Mouse (Mus musculus) heart, embryonic 10.5 days (tissue): ENCODE results near the gene Tenm3. TPM values are rescaled to one million over a fixed set of nuclear protein-coding genes. Genes with fewer than 3 reads are reported as not detected.
A peak's percentile ranks its signal among the peaks of the same experiment; 100 is the strongest.

Experiments
- DNase-seq: peaks from one replicate; pipeline ENCODE4 v3.0.0-alpha.2; 2017; ENCODE audit warnings: low spot score
- H3K27ac ChIP-seq: fragments of 300-500 bp; sonication (generic); 2 replicates; pipeline ENCODE4 v1.5.1; 2016; ENCODE audit warnings: mild to moderate bottlenecking
- H3K27me3 ChIP-seq: fragments of 300-500 bp; sonication (generic); 2 replicates; pipeline ENCODE4 v1.6.1; 2016; ENCODE audit warnings: mild to moderate bottlenecking; ENCODE audit not compliant: poor library complexity, insufficient read depth, severe bottlenecking
- H3K36me3 ChIP-seq: fragments of 300-500 bp; sonication (generic); 2 replicates; pipeline ENCODE4 v1.6.1; 2016; ENCODE audit warnings: mild to moderate bottlenecking, moderate library complexity
- H3K4me1 ChIP-seq: fragments of 300-500 bp; sonication (generic); 2 replicates; pipeline ENCODE4 v1.6.1; 2016; ENCODE audit warnings: mild to moderate bottlenecking
- H3K4me3 ChIP-seq: fragments of 300-500 bp; sonication (generic); 2 replicates; pipeline ENCODE4 v1.5.1; 2016; ENCODE audit warnings: mild to moderate bottlenecking, moderate library complexity
- H3K9me3 ChIP-seq: fragments of 300-500 bp; sonication (generic); 2 replicates; pipeline ENCODE4 v1.6.1; 2016; ENCODE audit warnings: mild to moderate bottlenecking, moderate library complexity
- WGBS: fragments of 180-500 bp; shearing (Covaris S2); methylation state at CpG from one replicate; pipeline ENCODE4 v1.1.7; 2016; 5-methylcytosine and 5-hydroxymethylcytosine counted together
- polyA plus RNA-seq: library from polyadenylated mRNA; unstranded; fragments of >200 nt; fragmentation: Nextera tagmentation; extraction: Ambion mirVana; gene quantifications from 2 replicates; pipeline ENCODE4 v1.2.1, GENCODE M21; 2016

Gene Tenm3
- polyA plus RNA-seq, 1 experiment from 2014 or later, result 24.9 TPM

DNA sequence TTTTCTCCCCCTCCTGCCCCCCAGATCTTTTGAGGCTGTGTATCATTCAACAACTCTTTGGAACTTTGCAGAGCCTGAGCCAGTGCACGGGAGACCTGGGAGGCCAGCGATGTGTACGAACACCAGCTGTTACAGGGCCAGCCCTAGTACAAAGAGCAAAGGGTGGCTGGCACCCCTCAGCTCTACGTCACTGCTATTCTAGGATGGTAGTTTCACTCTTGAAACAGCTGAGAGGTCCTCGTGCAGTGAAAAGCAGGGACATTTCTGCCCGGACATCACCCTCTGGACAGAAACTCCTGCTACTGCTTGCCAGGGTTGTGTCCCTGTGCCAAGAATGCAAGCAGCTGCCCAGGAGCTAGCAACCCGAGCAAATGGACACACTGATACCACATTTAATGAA lies 88.3 kb downstream of the Tenm3 start:
- DNase-seq, result no peak
- Histone ChIP-seq H3K36me3 (no peaks in the 10 kb centered on the region), H3K27me3 (no peaks in the 10 kb centered on the region), H3K9me3 (no peaks in the 10 kb centered on the region), H3K27ac (no peak overlapping the region), H3K4me1 (peaks cover 13% of the 10 kb centered on the region), H3K4me3 (no peak overlapping the region)
- WGBS, result 30% methylated on average over 7 of the region's 7 CpGs

DNA sequence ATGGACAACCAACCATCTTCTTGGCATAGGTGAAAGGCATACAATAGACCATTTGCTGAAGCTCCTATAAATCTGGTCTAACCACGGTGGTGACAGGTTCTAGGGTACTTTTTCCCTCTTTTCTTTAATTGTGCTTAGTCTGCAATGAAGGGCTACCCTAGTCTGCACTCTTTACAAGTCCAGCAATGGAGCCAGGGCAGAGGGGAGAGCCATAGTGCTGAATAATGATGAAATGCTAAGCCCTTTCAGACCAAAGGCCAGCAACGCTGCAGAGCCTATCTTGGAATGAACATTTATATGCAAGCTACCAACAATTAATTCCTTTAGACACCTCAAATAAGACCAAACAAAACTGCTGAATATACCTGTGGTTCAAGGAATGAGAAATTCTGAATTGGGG lies 88.8 kb downstream of the Tenm3 start:
- H3K4me1 ChIP-seq, result peaks cover 13% of the 10 kb centered on the region
- H3K4me3 ChIP-seq, result no peak overlapping the region
- DNase-seq, result no peak
- 85% methylated on average over 2 of the region's 2 CpGs for WGBS
- no peaks in the 10 kb centered on the region for H3K27me3 ChIP-seq
- no peaks in the 10 kb centered on the region for H3K9me3 ChIP-seq
- no peaks in the 10 kb centered on the region for H3K36me3 ChIP-seq
- no peak overlapping the region for H3K27ac ChIP-seq

DNA sequence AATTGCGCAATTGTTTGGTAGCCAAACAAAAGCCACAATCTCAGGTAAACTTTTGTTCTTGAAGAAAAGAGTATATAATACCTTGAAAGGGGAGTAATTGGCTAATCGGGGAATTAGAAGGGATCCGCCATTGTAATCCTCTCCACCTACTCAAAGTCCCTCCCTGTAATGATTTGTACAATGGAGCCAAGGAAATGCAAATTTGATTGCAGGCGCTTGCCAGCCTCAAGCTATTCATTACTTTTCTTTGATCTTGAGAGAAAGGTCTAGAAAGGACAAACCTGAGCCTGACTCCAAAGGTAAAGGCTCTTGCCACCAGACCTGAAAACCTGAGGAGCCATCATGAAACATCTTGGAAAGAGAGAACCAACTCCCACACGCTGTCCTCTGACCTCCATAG lies 91.8 kb downstream of the Tenm3 start:
- WGBS, result 90% methylated on average over 5 of the region's 5 CpGs
- DNase-seq, result no peak
- no peak overlapping the region for H3K4me3 ChIP-seq
- peaks cover 23% of the 10 kb centered on the region for H3K4me1 ChIP-seq
- no peak overlapping the region for H3K27ac ChIP-seq
- H3K27me3 ChIP-seq, result no peaks in the 10 kb centered on the region
- no peaks in the 10 kb centered on the region for H3K36me3 ChIP-seq
- no peaks in the 10 kb centered on the region for H3K9me3 ChIP-seq

DNA sequence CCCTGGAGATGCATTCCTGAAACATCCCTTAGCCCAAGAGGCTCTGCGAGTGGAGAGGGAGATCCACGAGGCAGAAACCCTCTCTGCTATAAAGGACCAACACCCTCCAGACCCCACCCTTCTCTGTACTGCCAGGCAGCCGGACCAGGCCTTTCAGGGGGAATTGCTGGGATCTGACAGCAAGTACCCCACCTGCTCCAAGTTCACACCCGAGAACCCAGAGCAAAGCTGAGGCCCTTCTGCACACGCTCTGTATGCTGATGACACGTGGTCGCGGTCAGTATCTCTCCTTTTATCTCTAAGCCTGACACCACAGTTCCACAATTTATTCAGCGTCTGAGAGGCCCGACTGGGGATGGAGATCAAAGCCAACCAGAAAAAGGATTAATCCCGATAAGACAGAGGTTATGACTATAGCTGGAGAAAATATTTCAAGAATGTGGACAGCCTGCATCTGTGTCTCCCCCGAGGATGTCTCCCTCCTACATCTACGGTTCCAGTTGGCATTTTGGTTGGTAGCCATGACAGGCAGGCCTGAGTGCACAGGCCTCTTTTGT lies 95.2 kb downstream of the Tenm3 start:
- WGBS, result 45% methylated on average over 13 of the region's 13 CpGs
- peaks cover 9% of the 10 kb centered on the region for H3K4me1 ChIP-seq
- H3K36me3 ChIP-seq, result no peaks in the 10 kb centered on the region
- no peak overlapping the region for H3K4me3 ChIP-seq
- no peak overlapping the region for H3K27ac ChIP-seq
- H3K27me3 ChIP-seq, result no peaks in the 10 kb centered on the region
- no peak for DNase-seq
- no peaks in the 10 kb centered on the region for H3K9me3 ChIP-seq

DNA sequence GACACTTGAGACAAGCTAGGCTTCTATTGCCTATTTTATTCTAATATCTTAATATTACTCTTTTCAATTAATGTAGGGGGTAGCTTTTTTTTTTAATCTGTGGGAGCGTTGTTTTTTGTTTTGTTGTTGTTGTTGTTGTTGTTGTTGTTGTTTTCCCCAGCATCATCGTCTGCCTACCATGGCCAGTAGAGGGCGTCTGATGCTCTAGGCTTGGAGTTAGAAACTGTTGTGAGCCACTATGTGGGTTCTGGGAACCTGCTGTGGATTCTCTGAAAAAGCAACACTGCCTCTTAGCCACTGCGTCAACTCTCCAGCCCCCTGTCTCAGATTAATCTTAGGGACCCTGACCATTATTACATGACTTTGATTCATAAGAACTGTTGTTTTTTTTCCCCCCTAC lies 99.8 kb downstream of the Tenm3 start:
- Histone ChIP-seq H3K27ac (no peak overlapping the region), H3K4me3 (no peak overlapping the region), H3K4me1 (peaks cover 8% of the 10 kb centered on the region), H3K9me3 (no peaks in the 10 kb centered on the region), H3K27me3 (no peaks in the 10 kb centered on the region), H3K36me3 (no peaks in the 10 kb centered on the region)
- 84% methylated on average over 4 of the region's 4 CpGs for WGBS
- no peak for DNase-seq

DNA sequence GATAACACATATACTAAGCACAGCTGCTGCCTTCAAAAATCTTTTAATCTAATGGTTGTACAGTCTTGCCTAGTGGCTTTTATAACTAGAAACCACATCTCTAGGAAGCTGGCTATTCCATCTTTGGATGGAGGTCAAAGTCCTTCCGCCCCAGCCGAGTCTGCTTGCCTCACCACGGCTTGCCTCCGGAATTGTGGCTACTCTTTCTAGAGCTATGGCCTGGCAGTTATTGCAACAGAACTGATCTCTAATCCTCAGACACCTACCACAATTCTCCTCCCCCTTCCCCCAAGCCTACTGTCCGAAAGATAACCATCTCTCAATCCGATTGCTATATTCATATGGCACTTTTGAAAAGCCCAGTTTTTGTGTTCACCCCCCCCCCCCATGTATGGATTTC lies 101.0 kb downstream of the Tenm3 start:
- Histone ChIP-seq H3K4me1 (no peaks in the 10 kb centered on the region), H3K9me3 (no peaks in the 10 kb centered on the region), H3K27me3 (no peaks in the 10 kb centered on the region), H3K27ac (no peak overlapping the region), H3K36me3 (no peaks in the 10 kb centered on the region), H3K4me3 (no peak overlapping the region)
- no peak for DNase-seq
- WGBS, result 93% methylated on average over 6 of the region's 6 CpGs

DNA sequence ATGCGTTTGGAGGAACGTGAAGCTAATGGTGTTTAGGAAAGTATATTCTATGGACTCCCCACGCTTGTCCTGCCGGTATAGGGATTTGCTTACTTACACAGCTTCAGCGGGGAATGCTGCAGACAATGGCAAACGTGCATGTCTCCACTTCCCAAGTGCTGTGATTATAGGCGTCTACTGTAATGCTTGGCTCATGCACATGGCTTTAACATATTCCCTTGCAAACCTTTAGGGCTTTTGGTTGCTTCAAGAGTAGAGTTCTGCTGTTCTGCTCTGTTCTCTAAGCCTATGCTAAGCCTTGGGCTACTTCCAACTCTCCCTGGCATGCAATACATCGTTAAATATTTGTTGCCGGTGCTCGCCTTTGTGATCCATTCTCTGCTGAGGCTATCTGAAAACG lies 102.8 kb downstream of the Tenm3 start:
- H3K4me1 ChIP-seq, result no peaks in the 10 kb centered on the region
- H3K27ac ChIP-seq, result 0 out of 2 replicates have a peak overlapping the region, but pooled peaks have one; percentile 16
- no peaks in the 10 kb centered on the region for H3K9me3 ChIP-seq
- H3K4me3 ChIP-seq, result no peak overlapping the region
- no peak for DNase-seq
- no peaks in the 10 kb centered on the region for H3K36me3 ChIP-seq
- H3K27me3 ChIP-seq, result no peaks in the 10 kb centered on the region
- WGBS, result 78% methylated on average over 11 of the region's 11 CpGs

DNA sequence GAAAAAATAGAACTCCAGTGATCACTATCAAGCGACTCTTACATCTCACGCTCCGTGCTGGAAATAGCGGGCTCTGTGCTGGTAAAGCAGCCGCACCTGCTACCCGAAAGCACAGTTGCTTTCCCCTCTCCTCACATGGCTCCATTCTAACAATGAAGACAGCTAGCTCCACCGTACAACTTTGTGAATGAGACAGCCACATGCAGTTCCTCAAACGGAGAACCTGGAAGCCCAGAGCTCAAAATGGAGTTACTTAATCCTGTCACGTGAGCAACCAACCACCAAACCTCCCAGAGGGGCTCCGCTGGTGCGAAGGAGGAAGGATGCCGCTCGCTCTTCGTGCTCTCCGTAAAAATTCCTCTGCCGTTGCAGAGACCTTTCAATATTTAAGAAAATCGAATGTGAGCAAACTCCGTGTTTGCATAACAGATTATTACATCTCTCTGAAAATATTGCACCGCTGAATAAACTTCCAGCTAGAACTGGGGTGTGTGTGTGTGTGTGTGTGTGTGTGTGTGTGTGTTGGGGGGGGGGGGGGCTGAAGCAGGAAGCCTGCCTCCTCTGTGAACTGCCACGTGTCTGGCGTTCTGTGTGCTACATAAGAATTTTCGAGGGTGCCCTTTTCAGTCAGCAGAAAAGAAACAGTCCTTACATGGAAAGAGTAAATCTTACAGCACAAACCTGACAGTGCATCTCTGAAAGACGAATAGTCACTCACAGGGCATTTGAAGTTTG lies 103.4 kb downstream of the Tenm3 start:
- no peak for DNase-seq
- Histone ChIP-seq H3K9me3 (no peaks in the 10 kb centered on the region), H3K4me3 (no peak overlapping the region), H3K27ac (0 out of 2 replicates have a peak overlapping the region, but pooled peaks have one; percentile 16), H3K36me3 (no peaks in the 10 kb centered on the region), H3K27me3 (no peaks in the 10 kb centered on the region), H3K4me1 (no peaks in the 10 kb centered on the region)
- whole genome bisulfite sequencing, result 66% methylated on average over 23 of the region's 23 CpGs

DNA sequence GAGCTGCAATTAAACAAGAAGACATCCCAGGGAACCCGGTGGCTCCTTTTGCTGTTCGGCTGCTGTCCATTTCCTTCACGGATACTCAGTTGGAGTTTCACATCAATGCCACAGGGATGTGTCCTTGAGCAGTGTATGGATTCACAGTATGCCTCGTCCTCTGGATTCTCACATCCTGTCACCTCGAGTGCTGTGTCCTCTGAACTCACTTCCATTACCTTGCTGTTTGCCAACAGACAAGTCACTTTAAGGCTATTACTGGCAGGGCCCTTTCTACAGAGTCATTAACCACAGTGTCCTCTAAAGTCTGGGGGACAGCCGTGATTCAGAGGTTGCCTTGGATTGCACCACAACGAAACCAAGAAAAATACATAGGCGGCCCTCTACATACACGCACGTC lies 110.0 kb downstream of the Tenm3 start:
- WGBS, result 78% methylated on average over 10 of the region's 10 CpGs
- H3K4me1 ChIP-seq, result no peaks in the 10 kb centered on the region
- no peak overlapping the region for H3K4me3 ChIP-seq
- no peak overlapping the region for H3K27ac ChIP-seq
- H3K27me3 ChIP-seq, result no peaks in the 10 kb centered on the region
- no peaks in the 10 kb centered on the region for H3K36me3 ChIP-seq
- H3K9me3 ChIP-seq, result no peaks in the 10 kb centered on the region
- no peak for DNase-seq

DNA sequence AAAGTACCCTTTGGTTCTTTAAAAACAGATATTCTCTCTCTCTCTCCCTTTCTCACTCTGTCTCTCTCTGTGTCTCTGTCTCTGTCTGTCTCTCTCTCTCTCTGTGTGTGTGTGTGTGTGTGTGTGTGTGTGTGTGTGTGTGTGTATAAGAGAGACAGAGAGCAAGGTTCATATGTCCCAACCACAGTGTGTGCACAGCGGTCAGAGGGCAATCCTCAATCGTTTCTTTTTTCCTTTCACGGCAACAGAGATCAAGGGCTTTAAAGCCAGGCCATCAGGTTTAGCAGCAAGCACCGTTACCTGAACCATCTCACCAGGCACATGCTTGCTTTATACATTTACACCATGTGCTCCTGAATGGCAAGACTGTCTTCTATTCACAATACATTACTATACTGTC lies 110.7 kb downstream of the Tenm3 start:
- Histone ChIP-seq H3K4me3 (no peak overlapping the region), H3K36me3 (no peaks in the 10 kb centered on the region), H3K9me3 (no peaks in the 10 kb centered on the region), H3K4me1 (no peaks in the 10 kb centered on the region), H3K27ac (no peak overlapping the region), H3K27me3 (no peaks in the 10 kb centered on the region)
- DNase-seq, result no peak
- 90% methylated on average over 4 of the region's 4 CpGs for WGBS

DNA sequence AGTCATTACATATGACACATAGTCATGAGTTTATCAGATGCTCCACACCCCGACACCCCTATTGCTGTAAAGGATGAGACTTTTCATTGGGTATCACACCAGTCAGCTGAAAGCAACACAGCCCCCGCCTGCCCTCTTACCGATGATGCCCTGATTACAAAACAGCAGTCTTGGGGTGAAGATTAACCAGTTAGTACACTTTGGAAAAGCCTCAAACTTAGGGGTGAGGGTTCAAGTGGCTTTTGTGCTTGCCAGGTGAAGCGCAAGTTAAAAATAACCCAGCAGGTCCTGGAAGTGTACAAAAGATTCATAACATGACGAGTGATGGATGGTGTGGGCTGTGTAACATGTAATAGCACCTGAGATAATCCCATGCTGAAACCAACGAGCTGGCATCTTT lies 113.0 kb downstream of the Tenm3 start:
- Histone ChIP-seq H3K4me1 (no peaks in the 10 kb centered on the region), H3K27ac (no peak overlapping the region), H3K4me3 (no peak overlapping the region), H3K36me3 (no peaks in the 10 kb centered on the region), H3K9me3 (no peaks in the 10 kb centered on the region), H3K27me3 (no peaks in the 10 kb centered on the region)
- 69% methylated on average over 6 of the region's 6 CpGs for WGBS
- no peak for DNase-seq

DNA sequence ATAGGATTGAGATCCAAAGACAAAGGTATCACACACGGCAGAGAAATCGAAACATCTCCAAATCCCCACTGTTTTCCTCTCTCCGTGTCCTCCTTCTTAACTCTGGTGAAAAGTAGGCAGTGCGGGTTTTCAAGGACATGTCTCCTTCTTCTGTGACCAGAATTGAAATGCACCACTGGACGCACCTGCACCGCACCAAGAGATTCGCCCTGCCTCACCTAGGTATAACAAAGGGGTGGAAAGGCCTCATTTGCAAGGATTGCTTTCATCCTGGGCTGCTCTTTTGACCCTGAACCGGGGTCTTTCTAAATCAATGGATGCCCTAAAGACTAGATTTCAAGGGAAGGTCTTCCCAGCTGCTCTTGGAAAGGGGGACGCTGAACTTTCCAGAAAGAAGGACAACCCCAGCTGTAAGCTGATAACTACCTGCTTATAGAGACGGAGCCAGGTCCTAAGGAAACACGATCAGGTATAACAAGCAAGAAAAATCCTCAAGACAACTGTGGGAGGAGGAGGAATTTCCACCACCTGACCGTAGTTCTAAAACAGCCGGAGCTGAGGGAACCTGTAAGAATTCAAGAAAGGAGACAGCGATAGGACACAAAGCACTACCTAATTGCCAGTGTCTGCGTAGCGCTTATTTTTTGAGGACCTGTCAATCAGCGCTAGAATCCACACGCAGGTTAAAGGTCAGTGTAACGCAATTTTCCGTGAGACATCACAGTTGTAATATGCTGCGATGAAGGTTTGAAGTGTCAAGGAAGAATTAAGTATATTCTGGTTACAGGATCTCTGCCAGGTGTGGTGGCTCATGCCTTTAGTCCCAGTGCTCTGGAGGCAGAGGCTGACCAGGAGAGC lies 114.7 kb downstream of the Tenm3 start:
- no peak for DNase-seq
- Histone ChIP-seq H3K27me3 (no peaks in the 10 kb centered on the region), H3K36me3 (no peaks in the 10 kb centered on the region), H3K4me3 (no peak overlapping the region), H3K9me3 (no peaks in the 10 kb centered on the region), H3K27ac (no peak overlapping the region), H3K4me1 (peaks cover 9% of the 10 kb centered on the region; the same call in 1 of the 2 replicates)
- WGBS, result 84% methylated on average over 21 of the region's 21 CpGs

DNA sequence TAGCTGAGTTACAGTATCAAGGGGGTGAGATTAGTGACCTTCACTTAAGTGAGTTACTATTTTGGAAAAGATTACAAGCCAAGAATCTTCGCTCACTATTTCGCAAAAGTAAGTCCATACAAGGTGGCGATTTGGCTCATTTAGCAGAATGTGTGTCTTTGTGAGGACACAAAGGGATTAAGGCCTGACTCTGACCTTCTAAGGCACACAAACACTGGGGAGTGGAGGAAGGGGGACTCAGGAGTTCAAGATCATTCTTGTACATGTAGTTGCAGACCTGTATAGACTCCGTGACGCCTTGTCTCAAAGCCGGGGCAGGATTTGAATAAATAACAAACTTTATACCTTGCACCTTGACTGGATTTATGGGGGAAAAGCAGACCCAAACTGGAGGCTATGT lies 115.7 kb downstream of the Tenm3 start:
- Histone ChIP-seq H3K36me3 (no peaks in the 10 kb centered on the region), H3K9me3 (no peaks in the 10 kb centered on the region), H3K4me1 (peaks cover 9% of the 10 kb centered on the region; the same call in 1 of the 2 replicates), H3K4me3 (no peak overlapping the region), H3K27ac (no peak overlapping the region), H3K27me3 (no peaks in the 10 kb centered on the region)
- WGBS, result 91% methylated on average over 6 of the region's 6 CpGs
- DNase-seq, result no peak
